Mouse (Mus musculus) heart, embryonic 14.5 days (tissue): ENCODE data around the gene Slc29a3. TPM values are rescaled to one million over a fixed set of nuclear protein-coding genes. Genes with fewer than 3 reads are reported as not detected.
"Not testable (repeated sequence)": the region's sequence is repeated elsewhere in the genome, so short reads cannot be mapped to it uniquely, and the experiment has no call there.

Experiments used
- ATAC-seq: fragments of 200-750 bp; cut with Nextera tagmentation; 2 replicates; pipeline ENCODE4 v1.8.0; 2017; ENCODE audit warnings: low read depth, moderate TSS enrichment; ENCODE audit not compliant: insufficient number of reproducible peaks, insufficient read depth, low FRiP score
- H3K27ac ChIP-seq, 2 experiments: fragments of 200-500 bp in 1 of 2; fragments of 300-500 bp in 1 of 2; sonication (generic) in 1 of 2; replicated peaks in 1 of 2; 2 replicates each; pipeline ENCODE4 v1.5.1; 2012 to 2014; ENCODE audit warnings: low read depth in 2 of 2, low read length in 2 of 2, control low read depth in 1 of 2, mild to moderate bottlenecking in 1 of 2, mixed read lengths in 1 of 2; ENCODE audit not compliant: control insufficient read depth in 1 of 2, insufficient read depth in 1 of 2
- H3K27me3 ChIP-seq: fragments of 300-500 bp; sonication (generic); 2 replicates; pipeline ENCODE4 v1.6.1; 2014; ENCODE audit warnings: mild to moderate bottlenecking, low read length, control low read depth; ENCODE audit not compliant: control insufficient read depth, insufficient read depth
- H3K36me3 ChIP-seq: fragments of 300-500 bp; sonication (generic); 2 replicates; pipeline ENCODE4 v1.6.1; 2014; ENCODE audit warnings: mild to moderate bottlenecking, control low read depth, low read length, mixed read lengths; ENCODE audit not compliant: control insufficient read depth, insufficient read depth
- H3K4me1 ChIP-seq, 2 experiments: fragments of 200-500 bp in 1 of 2; fragments of 300-500 bp in 1 of 2; sonication (generic) in 1 of 2; 2 replicates each; pipeline ENCODE4 v1.6.1; 2012 to 2014; ENCODE audit warnings: low read length in 2 of 2, control low read depth in 1 of 2, mixed read lengths in 1 of 2; ENCODE audit not compliant: control insufficient read depth in 2 of 2, insufficient read depth in 2 of 2
- H3K4me2 ChIP-seq: fragments of 300-500 bp; sonication (generic); 2 replicates; pipeline ENCODE4 v1.6.1; 2014; ENCODE audit warnings: mild to moderate bottlenecking, low read length
- H3K4me3 ChIP-seq, 2 experiments: fragments of 200-500 bp in 1 of 2; fragments of 300-500 bp in 1 of 2; sonication (generic) in 1 of 2; 2 replicates each; pipeline ENCODE4 v1.5.1; 2012 to 2014; ENCODE audit warnings: low read length in 2 of 2, mild to moderate bottlenecking in 2 of 2, control low read depth in 1 of 2, low read depth in 1 of 2, moderate library complexity in 1 of 2; ENCODE audit not compliant: control insufficient read depth in 1 of 2, insufficient read depth in 1 of 2
- H3K9ac ChIP-seq: fragments of 300-500 bp; sonication (generic); 2 replicates; pipeline ENCODE4 v1.6.1; 2014; ENCODE audit warnings: mild to moderate bottlenecking, low read length
- H3K9me3 ChIP-seq: fragments of 300-500 bp; sonication (generic); 2 replicates; pipeline ENCODE4 v1.6.1; 2016; ENCODE audit warnings: low read length, control low read depth; ENCODE audit not compliant: control insufficient read depth
- WGBS: fragments of 180-500 bp; shearing (Covaris S2); extraction: QIAGEN DNeasy Blood & Tissue Kit; methylation state at CpG from one replicate; pipeline ENCODE4 v1.1.7; 2014; 5-methylcytosine and 5-hydroxymethylcytosine counted together
- polyA plus RNA-seq: library from polyadenylated mRNA; unstranded; fragments of >200 nt; fragmentation: Nextera tagmentation; extraction: Ambion mirVana; gene quantifications from 2 replicates; pipeline ENCODE4 v1.2.1, GENCODE M21; 2014

The Slc29a3 gene
- polyA plus RNA-seq, 1 experiment from 2014 or later: 4.4 TPM

DNA sequence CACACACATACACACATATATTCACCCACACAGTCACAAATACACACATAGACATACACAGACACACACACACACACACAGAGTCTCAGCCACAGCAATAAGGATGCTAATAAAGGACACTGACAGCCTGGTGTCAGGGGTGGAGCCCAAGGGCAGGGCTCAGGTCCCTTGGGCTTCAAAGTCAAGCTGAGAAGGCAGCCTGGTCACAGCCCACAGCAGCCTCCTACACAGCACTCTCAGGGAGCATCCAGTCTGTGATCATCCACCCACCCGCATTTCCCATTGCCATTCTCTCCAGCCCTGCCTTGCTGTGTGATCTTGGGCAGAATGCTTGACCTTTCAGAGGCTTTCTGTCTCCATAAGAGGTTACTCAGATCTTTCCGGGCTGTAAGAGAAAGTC is 6.1 kb downstream of the Slc29a3 start:
- 65% methylated on average over 2 of the region's 2 CpGs for WGBS
- no peak overlapping the region for H3K9ac ChIP-seq
- H3K9me3 ChIP-seq: no peaks in the 10 kb centered on the region
- no peaks in the 10 kb centered on the region; a peak in 1 of 4 replicates for H3K4me1 ChIP-seq
- no peak overlapping the region for H3K4me3 ChIP-seq
- ATAC-seq: no peak
- H3K4me2 ChIP-seq: no peak overlapping the region
- H3K36me3 ChIP-seq: peaks cover 21% of the 10 kb centered on the region; the same call in 1 of the 2 replicates
- H3K27me3 ChIP-seq: no peaks in the 10 kb centered on the region
- no peak overlapping the region for H3K27ac ChIP-seq

DNA sequence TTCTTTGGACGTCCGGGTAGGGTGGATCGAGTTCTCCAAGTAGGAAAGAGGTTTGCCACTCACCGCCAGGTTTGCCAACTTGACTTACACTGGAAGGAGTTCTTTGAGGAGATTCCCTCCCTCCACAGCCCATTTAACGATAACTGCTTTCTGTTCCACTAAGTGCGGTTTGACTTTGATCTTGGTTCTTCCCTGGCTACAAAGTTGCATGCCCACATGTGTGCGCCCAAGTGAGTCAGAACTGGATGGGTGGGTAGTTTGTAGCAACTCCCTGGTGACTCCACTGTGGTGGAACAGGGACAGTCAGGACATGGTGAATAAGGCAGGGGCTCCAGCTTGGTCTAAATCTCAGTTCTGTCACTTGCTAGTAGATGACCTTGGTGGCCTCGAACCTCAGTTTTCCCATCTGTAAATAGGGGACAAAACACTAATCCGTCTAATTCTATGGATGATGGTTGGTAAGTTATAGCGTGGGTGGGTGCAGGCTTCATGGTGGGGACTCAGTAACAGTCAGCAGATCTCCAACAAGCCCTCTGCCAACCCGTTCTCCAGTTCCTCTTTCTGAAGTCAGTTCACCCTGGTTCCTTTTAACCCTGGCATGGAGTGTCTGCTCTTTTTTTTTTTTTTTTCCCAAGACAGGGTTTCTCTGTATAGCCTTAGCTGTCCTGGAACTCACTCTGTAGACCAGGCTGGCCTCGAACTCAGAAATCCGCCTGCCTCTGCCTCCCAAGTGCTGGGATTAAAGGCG is 7.9 kb downstream of the Slc29a3 start:
- no peak overlapping the region for H3K4me3 ChIP-seq
- ATAC-seq: no peak
- peaks cover 13% of the 10 kb centered on the region; the same call in 1 of the 2 replicates for H3K36me3 ChIP-seq
- H3K4me1 ChIP-seq: no peaks in the 10 kb centered on the region; a peak in 1 of 4 replicates
- 89% methylated on average over 14 of the region's 14 CpGs for WGBS
- no peaks in the 10 kb centered on the region for H3K27me3 ChIP-seq
- H3K9me3 ChIP-seq: no peaks in the 10 kb centered on the region
- no peak overlapping the region for H3K9ac ChIP-seq
- no peak overlapping the region for H3K4me2 ChIP-seq
- H3K27ac ChIP-seq: no peak overlapping the region

DNA sequence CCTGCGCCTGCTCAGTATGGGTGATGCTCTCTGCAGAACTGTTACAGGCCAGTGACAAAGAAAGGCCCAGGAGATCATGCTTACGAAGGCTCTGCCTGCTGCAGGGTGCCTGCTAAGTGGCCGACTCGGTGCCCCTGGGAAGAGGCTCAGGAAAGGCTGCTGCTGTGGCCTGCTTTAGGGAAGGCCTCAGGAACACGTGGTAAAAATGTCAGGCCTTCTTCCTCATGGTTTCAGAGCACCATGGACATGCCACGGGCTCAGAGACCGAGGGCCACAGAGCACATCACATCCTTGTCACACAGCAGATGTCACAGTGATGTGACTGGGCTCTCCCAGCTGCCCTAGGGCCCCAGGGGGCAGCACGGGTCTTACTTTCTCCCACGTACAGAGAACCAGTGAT is 8.9 kb downstream of the Slc29a3 start:
- no peak overlapping the region for H3K4me2 ChIP-seq
- no peak overlapping the region for H3K4me3 ChIP-seq
- WGBS: 73% methylated on average over 9 of the region's 9 CpGs
- no peak for ATAC-seq
- no peaks in the 10 kb centered on the region for H3K27me3 ChIP-seq
- no peak overlapping the region for H3K9ac ChIP-seq
- no peaks in the 10 kb centered on the region for H3K9me3 ChIP-seq
- H3K27ac ChIP-seq: no peak overlapping the region
- no peaks in the 10 kb centered on the region; a peak in 1 of 4 replicates for H3K4me1 ChIP-seq
- peaks cover 10% of the 10 kb centered on the region; the same call in 1 of the 2 replicates for H3K36me3 ChIP-seq

DNA sequence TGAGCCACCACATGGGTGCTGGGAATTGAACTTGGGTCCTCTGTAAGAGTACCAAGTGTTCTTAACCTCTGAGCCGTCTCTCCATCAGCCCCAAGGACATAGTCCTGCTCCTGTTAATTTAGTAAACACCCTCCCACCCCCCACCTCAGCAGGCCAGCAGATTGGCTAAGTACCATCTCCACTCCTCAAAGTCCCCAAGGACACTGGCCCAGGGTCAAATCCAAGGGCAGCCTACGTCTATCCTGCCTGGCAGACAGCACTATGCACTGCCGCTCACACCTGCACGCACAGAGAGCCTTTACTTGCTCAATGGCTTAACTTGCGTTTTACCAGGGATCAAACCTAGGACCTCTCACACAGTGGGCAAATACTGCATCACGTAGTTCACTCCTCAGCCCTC is 9.7 kb downstream of the Slc29a3 start:
- no peak for ATAC-seq
- H3K36me3 ChIP-seq: peaks cover 2% of the 10 kb centered on the region; the same call in 1 of the 2 replicates
- WGBS: 79% methylated on average over 6 of the region's 6 CpGs
- no peaks in the 10 kb centered on the region for H3K27me3 ChIP-seq
- no peaks in the 10 kb centered on the region; a peak in 1 of 4 replicates for H3K4me1 ChIP-seq
- H3K4me2 ChIP-seq: no peak overlapping the region
- H3K4me3 ChIP-seq: no peak overlapping the region
- no peaks in the 10 kb centered on the region for H3K9me3 ChIP-seq
- H3K9ac ChIP-seq: no peak overlapping the region
- no peak overlapping the region for H3K27ac ChIP-seq

DNA sequence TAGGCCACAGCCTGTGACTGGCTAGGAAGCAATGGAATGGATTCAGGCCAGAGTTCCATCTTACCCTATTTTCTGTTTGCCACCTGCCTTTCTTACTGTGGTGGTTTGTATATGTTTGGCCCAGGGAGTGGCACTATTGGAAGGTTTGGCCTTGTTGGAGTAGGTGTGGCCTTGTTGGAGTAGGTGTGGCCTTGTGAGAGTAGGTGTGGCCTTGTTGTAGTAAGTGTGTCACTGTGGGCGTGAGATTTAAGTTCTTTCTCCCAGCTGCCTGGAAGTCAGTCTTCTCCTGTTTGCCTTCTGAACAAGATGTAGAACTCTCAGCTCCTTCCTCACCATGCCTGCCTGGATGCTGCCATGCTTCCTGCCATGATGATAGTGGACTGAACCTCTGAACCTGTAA is 10.3 kb downstream of the Slc29a3 start:
- not testable (repeated sequence) for ATAC-seq, H3K4me2 ChIP-seq, H3K36me3 ChIP-seq, H3K4me1 ChIP-seq, H3K9ac ChIP-seq, H3K9me3 ChIP-seq, H3K4me3 ChIP-seq, H3K27me3 ChIP-seq, H3K27ac ChIP-seq
- WGBS: 67% methylated on average over 1 of the region's 1 CpGs

DNA sequence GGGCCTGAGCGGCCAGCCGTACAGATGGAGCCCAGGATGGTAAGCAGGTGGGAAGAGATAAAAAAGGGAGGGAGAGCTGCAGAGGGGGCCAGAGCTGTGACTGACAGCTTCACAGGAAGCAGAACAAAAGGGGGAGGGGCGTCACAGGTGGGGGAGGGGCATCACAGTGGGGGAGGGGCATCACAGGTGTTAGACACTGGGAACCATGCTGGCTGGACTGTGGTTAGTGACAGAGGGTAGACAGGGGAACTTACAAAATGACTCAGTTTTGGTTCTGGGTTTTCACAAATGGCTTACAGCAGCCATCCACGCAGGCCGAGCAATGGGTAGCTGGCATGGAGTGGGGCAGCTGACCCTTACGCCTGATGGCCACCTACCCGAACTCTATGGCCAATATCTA is 11.2 kb downstream of the Slc29a3 start:
- H3K9me3 ChIP-seq: no peaks in the 10 kb centered on the region
- H3K4me3 ChIP-seq: no peak overlapping the region
- no peaks in the 10 kb centered on the region for H3K36me3 ChIP-seq
- no peak overlapping the region for H3K9ac ChIP-seq
- no peak overlapping the region for H3K27ac ChIP-seq
- H3K4me2 ChIP-seq: no peak overlapping the region
- ATAC-seq: no peak
- 77% methylated on average over 7 of the region's 7 CpGs for WGBS
- no peaks in the 10 kb centered on the region for H3K27me3 ChIP-seq
- peaks cover 3 to 11% of the 10 kb centered on the region in 2 experiments; a peak in 2 of 4 replicates for H3K4me1 ChIP-seq

DNA sequence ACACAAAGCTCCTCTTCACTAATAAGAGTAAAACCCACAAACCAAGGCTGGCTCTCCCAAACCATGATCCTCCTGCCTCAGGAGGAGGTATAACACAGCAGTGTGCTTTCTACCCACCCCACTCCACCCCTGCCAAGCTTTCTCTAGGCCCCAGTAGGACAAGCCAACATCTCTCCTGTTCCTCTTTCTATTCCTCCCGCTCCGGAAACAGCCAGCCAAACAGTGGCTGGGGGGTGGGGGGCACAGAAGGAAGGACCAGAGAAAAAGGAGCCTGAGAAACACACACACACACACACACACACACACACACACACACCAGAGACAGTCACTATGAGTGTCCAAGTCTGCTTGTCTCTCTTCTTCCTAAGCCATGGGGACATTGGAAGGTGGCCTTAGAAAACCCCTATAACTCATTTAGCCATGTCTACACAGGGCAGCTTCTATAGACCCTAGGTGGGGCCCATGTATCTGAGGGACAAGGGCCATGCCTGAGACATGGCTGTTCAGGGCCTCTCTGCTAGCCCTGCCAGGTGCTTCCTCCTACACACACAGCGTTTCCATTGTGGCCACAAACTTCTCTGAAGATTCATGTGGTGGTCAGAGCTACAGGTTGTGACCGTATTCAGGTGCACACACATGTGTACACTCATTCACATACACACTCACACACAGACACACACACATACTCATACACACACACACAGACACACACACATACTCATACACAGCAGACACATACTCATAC is 12.8 kb downstream of the Slc29a3 start:
- H3K9me3 ChIP-seq: no peaks in the 10 kb centered on the region
- peaks cover 3 to 11% of the 10 kb centered on the region in 2 experiments; a peak in 2 of 4 replicates for H3K4me1 ChIP-seq
- no peaks in the 10 kb centered on the region for H3K27me3 ChIP-seq
- WGBS: 92% methylated on average over 4 of the region's 4 CpGs
- no peak overlapping the region for H3K4me3 ChIP-seq
- no peak for ATAC-seq
- no peak overlapping the region for H3K9ac ChIP-seq
- H3K27ac ChIP-seq: no peak overlapping the region
- no peaks in the 10 kb centered on the region for H3K36me3 ChIP-seq
- H3K4me2 ChIP-seq: no peak overlapping the region
